7 mouse cellular contexts compared by ENCODE assay signal in the genomic region with DNA sequence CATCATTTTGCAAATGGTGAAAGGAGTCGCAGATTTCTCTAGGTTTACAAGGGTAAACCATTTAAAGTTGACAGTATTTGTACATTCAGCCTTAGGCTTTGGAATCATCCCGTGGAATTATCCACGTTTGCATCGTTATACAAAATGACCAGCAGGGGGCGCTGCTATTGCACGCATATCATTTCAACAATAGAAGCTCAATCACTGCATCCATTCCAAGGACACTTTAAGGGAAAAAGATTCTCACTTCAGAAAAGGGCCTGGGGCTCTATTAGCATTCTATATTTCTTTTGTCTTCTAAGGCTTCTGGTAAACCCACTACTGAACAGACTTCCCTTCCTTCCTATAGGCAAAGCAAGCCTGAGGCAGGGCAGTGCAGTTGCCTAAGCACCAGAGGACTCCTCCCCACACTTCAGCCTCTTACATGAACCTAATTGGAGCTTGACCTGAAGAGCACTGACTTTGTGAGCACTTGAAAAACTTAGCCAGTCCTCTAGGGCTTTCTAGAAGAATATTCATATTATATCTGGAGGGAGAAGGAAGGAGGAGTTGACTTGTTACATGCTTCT.
A peak's percentile ranks its signal among the peaks of the same experiment; 100 is the strongest.
DNase-seq lines count a peak whose midpoint lies in the region; ATAC-seq and TF ChIP-seq lines count a peak whose summit lies in the region.

No protein-coding gene starts in this region.

- no peaks in the 10 kb centered on the region for H3K36me3 ChIP-seq in ES-E14 (ENCODE audit: control insufficient read depth, insufficient read depth, low read length, poor library complexity, severe bottlenecking)
- no peaks in the 10 kb centered on the region for H3K36me3 ChIP-seq in lung, postnatal 0 days (ENCODE audit: insufficient read depth, low read length)

- no peak overlapping the region for H3K27ac ChIP-seq in ES-E14 (ENCODE audit: insufficient read depth, low read depth, low read length, poor library complexity, severe bottlenecking)
- H3K27ac ChIP-seq in lung, postnatal 0 days (ENCODE audit: low read length) = no peak overlapping the region

- H3K4me1 ChIP-seq in ES-E14 (ENCODE audit: control insufficient read depth in 2 of 2, insufficient read depth in 2 of 2, low read length in 2 of 2, poor library complexity in 1 of 2) = no peaks in the 10 kb centered on the region
- no peaks in the 10 kb centered on the region for H3K4me1 ChIP-seq in lung, postnatal 0 days (ENCODE audit: insufficient read depth, low read depth, low read length)

- no peak overlapping the region for H3K4me2 ChIP-seq in lung, postnatal 0 days (replicated peaks; ENCODE audit: low read depth, low read length)

- TF ChIP-seq EP300 in lung, postnatal 0 days (IDR thresholded peaks at IDR 0.05) = no peak

- DNase-seq in 416B (ENCODE audit: low read depth) (peak; percentile 35), ES-E14 (ENCODE audit: low read depth, low spot score) (peak; percentile 51)
- DNase-seq in cerebellum, adult 8-10 months = peak; percentile 67
- peak; percentile 21 to 84 for DNase-seq in frontal cortex, adult 2 months (ENCODE audit: extremely low spot score in 1 of 2, low spot score in 1 of 2)
- peak; percentile 74 to 75 for DNase-seq in kidney, postnatal 4 days
- peak; percentile 47 for DNase-seq in lung, postnatal 0 days (ENCODE audit: low spot score)
- peak; percentile 59 for DNase-seq in right cerebral cortex, adult 18-20 months

- no peak overlapping the region for H3K9ac ChIP-seq in ES-E14 (ENCODE audit: insufficient read depth, low read depth, low read length, poor library complexity, severe bottlenecking)
- no peak overlapping the region for H3K9ac ChIP-seq in lung, postnatal 0 days (replicated peaks; ENCODE audit: low read depth)

- ATAC-seq in lung, postnatal 0 days = peak; percentile 25; the same call in 1 of the 2 replicates

- H3K27me3 ChIP-seq in lung, postnatal 0 days (replicated peaks; ENCODE audit: insufficient read depth, low read length) = no peaks in the 10 kb centered on the region

- in situ Hi-C loops in ES-E14 (cut with MboI; ENCODE audit: low sequenced_read_pairs in 2 of 2, unreplicated experiment in 2 of 2) = loop anchor here (10.0 to 25.0 kb wide), 3 partner anchors 131 to 206 kb away; no protein-coding TSS in a partner anchor

- TF ChIP-seq CTCF in lung, postnatal 0 days (IDR thresholded peaks at IDR 0.05) = peak; percentile 89

- H3K9me3 ChIP-seq in ES-E14 (ENCODE audit: control insufficient read depth, insufficient read depth, low read depth, low read length) = no peaks in the 10 kb centered on the region
- no peaks in the 10 kb centered on the region for H3K9me3 ChIP-seq in lung, postnatal 0 days (ENCODE audit: low read length)

- no peak overlapping the region for H3K4me3 ChIP-seq in ES-E14 (ENCODE audit: insufficient read depth in 1 of 2, low read depth in 1 of 2, low read length in 2 of 2, poor library complexity in 1 of 2, severe bottlenecking in 1 of 2)
- H3K4me3 ChIP-seq in lung, postnatal 0 days (ENCODE audit: low read depth, low read length) = no peak overlapping the region

- 1% methylated on average over 6 of the region's 6 CpGs for WGBS in lung, postnatal 0 days

TF ChIP-seq in ES-E14, 5 proteins besides CTCF, POLR2A, EP300 and RAD21:
- peak; percentile 59 for TF ChIP-seq ZC3H11A (IDR thresholded peaks at IDR 0.05; ENCODE audit: borderline replicate concordance, low read depth, low read length)
- TF ChIP-seq CHD2 (IDR thresholded peaks at IDR 0.05; ENCODE audit: low read depth, low read length) = no peak
TF ChIP-seq in ES-E14: peak in this region for 1.
